Mouse (Mus musculus): ENCODE results near the gene Zfp13. TPM values are rescaled to one million over a fixed set of nuclear protein-coding genes. Genes with fewer than 3 reads are reported as not detected.

Zfp13 gene
- polyA plus RNA-seq, 1 experiment from 2014 or later: 3.4 TPM

- H3K36me3 ChIP-seq (ENCODE audit: control insufficient read depth, insufficient read depth): no peaks in the 10 kb centered on the region
- ATAC-seq: peak; percentile 17; the same call in 1 of the 2 replicates
- no peak overlapping the region for H3K9ac ChIP-seq (ENCODE audit: low read depth, low read length)
Measured at GRCm38 (mm10) chr17:23548615-23549014, 50.7 kb downstream of the Zfp13 start.

DNA sequence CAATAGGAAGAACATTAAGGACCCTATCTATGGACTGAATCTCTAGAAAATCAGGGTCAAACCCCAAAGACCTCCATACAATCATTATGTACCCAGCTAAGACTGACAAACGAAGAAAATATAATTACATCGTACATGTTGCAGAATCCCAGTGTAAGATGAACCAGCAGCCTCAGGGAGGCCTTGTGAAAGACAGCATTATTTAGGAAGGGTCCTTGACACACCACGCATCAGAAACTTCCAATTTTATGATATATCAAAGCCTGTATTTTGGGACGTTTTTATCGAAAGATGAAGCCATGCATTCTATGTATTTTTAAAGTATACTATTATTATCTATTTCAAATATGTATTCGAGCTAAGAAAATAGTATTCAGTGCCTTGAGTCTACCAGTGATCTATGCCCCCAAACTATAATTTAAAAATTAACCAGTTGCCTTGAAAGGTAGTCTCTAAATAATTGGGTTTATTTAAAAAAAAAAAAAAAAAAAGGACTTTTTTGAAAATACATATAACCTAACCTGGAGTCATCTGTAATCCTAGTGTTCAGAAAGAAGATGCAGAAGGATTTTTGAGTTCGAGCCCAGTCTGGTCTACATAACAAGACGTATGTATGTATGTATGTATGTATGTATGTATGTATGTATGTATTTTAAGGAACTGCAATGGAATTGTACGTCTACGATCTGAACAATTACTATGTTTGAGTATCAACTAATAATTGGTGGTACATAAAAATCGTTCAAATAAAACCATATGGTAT lies 51.4 kb downstream of the Zfp13 start:
- Histone ChIP-seq H3K4me2 (replicated peaks; ENCODE audit: low read depth) (peak overlapping the region; percentile 78; the same call in 1 of the 2 replicates), H3K9ac (ENCODE audit: low read depth, low read length) (no peak overlapping the region), H3K4me3 (ENCODE audit: low read depth, low read length) (peak overlapping the region; percentile 88), H3K27me3 (replicated peaks; ENCODE audit: control insufficient read depth, insufficient read depth, low read length) (no peaks in the 10 kb centered on the region), H3K9me3 (ENCODE audit: control insufficient read depth) (no peaks in the 10 kb centered on the region), H3K27ac (ENCODE audit: low read depth, low read length) (no peak overlapping the region), H3K36me3 (ENCODE audit: control insufficient read depth, insufficient read depth) (no peaks in the 10 kb centered on the region), H3K4me1 (replicated peaks; ENCODE audit: control insufficient read depth, insufficient read depth, low read length) (no peaks in the 10 kb centered on the region; the same call in 1 of the 2 replicates)
- no peak for ATAC-seq
- TF ChIP-seq CTCF (IDR thresholded peaks at IDR 0.05; ENCODE audit: low read depth): no peak
- 58% methylated on average over 11 of the region's 11 CpGs for WGBS

More at GRCm38 (mm10) chr17:23548615-23549014, 50.7 kb downstream of the Zfp13 start:
- Histone ChIP-seq H3K4me1 (replicated peaks; ENCODE audit: control insufficient read depth, insufficient read depth, low read length) (no peaks in the 10 kb centered on the region; the same call in 1 of the 2 replicates), H3K4me2 (replicated peaks; ENCODE audit: low read depth) (peak overlapping the region; percentile 78), H3K27me3 (replicated peaks; ENCODE audit: control insufficient read depth, insufficient read depth, low read length) (no peaks in the 10 kb centered on the region), H3K4me3 (ENCODE audit: low read depth, low read length) (peak overlapping the region; percentile 62), H3K27ac (ENCODE audit: low read depth, low read length) (no peak overlapping the region), H3K9me3 (ENCODE audit: control insufficient read depth) (no peaks in the 10 kb centered on the region)
- TF ChIP-seq CTCF (IDR thresholded peaks at IDR 0.05; ENCODE audit: low read depth): no peak
- WGBS: 3% methylated on average over 15 of the region's 15 CpGs

GRCm38 (mm10) chr17:23546702-23547505 lies 52.4 kb downstream of the Zfp13 start:
- WGBS: under 1% methylated on average over 42 of the region's 42 CpGs
- Histone ChIP-seq H3K4me2 (replicated peaks; ENCODE audit: low read depth) (peak overlapping the region; percentile 69), H3K9ac (ENCODE audit: low read depth, low read length) (peak overlapping the region; percentile 82), H3K27me3 (replicated peaks; ENCODE audit: control insufficient read depth, insufficient read depth, low read length) (no peaks in the 10 kb centered on the region), H3K36me3 (ENCODE audit: control insufficient read depth, insufficient read depth) (no peaks in the 10 kb centered on the region), H3K9me3 (ENCODE audit: control insufficient read depth) (no peaks in the 10 kb centered on the region), H3K27ac (ENCODE audit: low read depth, low read length) (peak overlapping the region; percentile 90), H3K4me1 (replicated peaks; ENCODE audit: control insufficient read depth, insufficient read depth, low read length) (no peaks in the 10 kb centered on the region; the same call in 1 of the 2 replicates), H3K4me3 (ENCODE audit: low read depth, low read length) (peak overlapping the region; percentile 88)
- no peak for TF ChIP-seq CTCF (IDR thresholded peaks at IDR 0.05; ENCODE audit: low read depth)
- ATAC-seq: peak; percentile 42

DNA sequence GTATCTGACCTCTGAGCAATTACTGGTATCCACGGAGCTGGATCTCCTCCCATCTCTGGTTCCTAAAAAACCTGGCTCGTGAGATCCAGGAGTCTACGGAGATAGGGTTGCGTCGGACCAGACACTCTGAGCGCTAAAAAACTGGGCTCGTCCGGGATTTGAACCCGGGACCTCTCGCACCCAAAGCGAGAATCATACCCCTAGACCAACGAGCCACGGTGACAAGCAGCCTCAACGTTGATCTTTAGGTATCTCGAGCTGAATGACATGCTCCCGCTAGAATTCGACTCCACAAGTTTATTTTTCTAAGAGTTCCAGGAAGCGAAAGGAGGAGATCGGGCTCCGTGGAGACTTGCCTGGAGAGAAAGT lies 53.0 kb downstream of the Zfp13 start:
- no peaks in the 10 kb centered on the region for H3K9me3 ChIP-seq (ENCODE audit: control insufficient read depth)
- H3K9ac ChIP-seq (ENCODE audit: low read depth, low read length): peak overlapping the region; percentile 82
- no peak for TF ChIP-seq CTCF (IDR thresholded peaks at IDR 0.05; ENCODE audit: low read depth)
- peak overlapping the region; percentile 88 for H3K4me3 ChIP-seq (ENCODE audit: low read depth, low read length)
- no peaks in the 10 kb centered on the region; the same call in 1 of the 2 replicates for H3K4me1 ChIP-seq (replicated peaks; ENCODE audit: control insufficient read depth, insufficient read depth, low read length)
- WGBS: under 1% methylated on average over 20 of the region's 20 CpGs
- ATAC-seq: peak; percentile 23; the same call in 1 of the 2 replicates
- no peaks in the 10 kb centered on the region for H3K36me3 ChIP-seq (ENCODE audit: control insufficient read depth, insufficient read depth)
- H3K27ac ChIP-seq (ENCODE audit: low read depth, low read length): peak overlapping the region; percentile 90
- H3K27me3 ChIP-seq (replicated peaks; ENCODE audit: control insufficient read depth, insufficient read depth, low read length): no peaks in the 10 kb centered on the region
- H3K4me2 ChIP-seq (replicated peaks; ENCODE audit: low read depth): peak overlapping the region; percentile 69

DNA sequence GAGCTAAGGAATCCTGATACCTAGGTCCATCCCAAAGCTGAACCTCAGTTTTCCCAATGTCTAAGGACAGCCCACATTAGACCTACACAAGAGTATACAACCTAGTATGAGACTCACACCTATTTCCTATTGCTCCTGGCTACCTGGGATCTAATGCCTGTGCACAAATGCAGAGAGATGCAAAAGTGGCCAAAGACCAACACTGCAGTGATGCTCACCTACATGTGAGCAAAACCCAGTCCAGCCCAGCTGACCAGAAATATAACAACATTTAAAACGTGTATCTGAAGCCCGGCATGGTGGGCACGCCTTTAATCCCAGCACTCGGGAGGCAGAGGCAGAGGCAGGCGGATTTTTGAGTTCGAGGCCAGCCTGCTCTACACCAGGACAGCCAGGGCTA lies 53.4 kb downstream of the Zfp13 start:
- 24% methylated on average over 6 of the region's 6 CpGs for WGBS
- H3K4me1 ChIP-seq (replicated peaks; ENCODE audit: control insufficient read depth, insufficient read depth, low read length): no peaks in the 10 kb centered on the region; the same call in 1 of the 2 replicates
- no peak for ATAC-seq
- H3K27ac ChIP-seq (ENCODE audit: low read depth, low read length): no peak overlapping the region
- H3K4me2 ChIP-seq (replicated peaks; ENCODE audit: low read depth): peak overlapping the region; percentile 69
- no peaks in the 10 kb centered on the region for H3K27me3 ChIP-seq (replicated peaks; ENCODE audit: control insufficient read depth, insufficient read depth, low read length)
- H3K9ac ChIP-seq (ENCODE audit: low read depth, low read length): no peak overlapping the region
- H3K4me3 ChIP-seq (ENCODE audit: low read depth, low read length): peak overlapping the region; percentile 88
- H3K9me3 ChIP-seq (ENCODE audit: control insufficient read depth): no peaks in the 10 kb centered on the region
- H3K36me3 ChIP-seq (ENCODE audit: control insufficient read depth, insufficient read depth): no peaks in the 10 kb centered on the region
- no peak for TF ChIP-seq CTCF (IDR thresholded peaks at IDR 0.05; ENCODE audit: low read depth)

DNA sequence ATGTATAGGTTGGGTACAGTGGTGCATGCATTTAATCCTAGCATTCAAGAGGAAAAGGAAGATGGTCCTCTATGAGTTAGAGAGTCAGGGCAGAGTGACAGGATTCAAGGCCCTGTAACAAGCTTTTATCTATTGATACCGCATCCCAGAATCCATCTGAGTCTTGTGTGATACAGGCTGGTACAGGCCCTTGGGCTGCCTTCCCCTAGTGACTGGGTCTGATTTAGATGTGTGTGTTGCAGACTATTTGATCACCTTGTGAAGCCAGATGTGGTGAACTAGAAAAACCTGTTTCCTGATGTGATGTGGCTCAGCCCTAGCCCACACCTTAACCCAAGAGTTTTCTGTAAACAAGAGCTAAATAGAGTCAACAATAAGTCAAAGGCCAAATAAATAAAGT lies 54.5 kb downstream of the Zfp13 start:
- H3K27ac ChIP-seq (ENCODE audit: low read depth, low read length): no peak overlapping the region
- H3K4me3 ChIP-seq (ENCODE audit: low read depth, low read length): no peak overlapping the region
- no peak overlapping the region for H3K4me2 ChIP-seq (replicated peaks; ENCODE audit: low read depth)
- no peaks in the 10 kb centered on the region; the same call in 1 of the 2 replicates for H3K4me1 ChIP-seq (replicated peaks; ENCODE audit: control insufficient read depth, insufficient read depth, low read length)
- 0 out of 2 replicates have a peak, but pooled peaks cover 1% of the 10 kb centered on the region for H3K27me3 ChIP-seq (replicated peaks; ENCODE audit: control insufficient read depth, insufficient read depth, low read length)
- no peak overlapping the region for H3K9ac ChIP-seq (ENCODE audit: low read depth, low read length)
- no peaks in the 10 kb centered on the region for H3K36me3 ChIP-seq (ENCODE audit: control insufficient read depth, insufficient read depth)
- no peaks in the 10 kb centered on the region for H3K9me3 ChIP-seq (ENCODE audit: control insufficient read depth)
- no peak for ATAC-seq
- WGBS: 91% methylated on average over 1 of the region's 1 CpGs
- TF ChIP-seq CTCF (IDR thresholded peaks at IDR 0.05; ENCODE audit: low read depth): no peak
